Mouse (Mus musculus): ENCODE data around the gene Slc22a7. TPM values are rescaled to one million over a fixed set of nuclear protein-coding genes. Genes with fewer than 3 reads are reported as not detected.

Gene Slc22a7
- total RNA-seq (2021), result not detected
- long read RNA-seq, experiment 1, result 0 reads
- long read RNA-seq, experiment 2, result 0 reads

- intact Hi-C loops (cut with DNase I), result no loop called here
- no peak within 1 kb of the TSS for H3K27ac ChIP-seq
- no peak within 1 kb of the TSS for H3K4me3 ChIP-seq
- no peak for TF ChIP-seq CTCF (IDR thresholded peaks at IDR 0.05)
- no peak for DNase-seq
Measured at GRCm38 (mm10) chr17:46438298-46438873, at the start of gene Slc22a7. Gene Slc22a7 (minus strand): TSS chr17:46438457.

- intact Hi-C loops (cut with DNase I), result no loop called here
- Histone ChIP-seq H3K4me3 (peak within 1 kb of the TSS; percentile 46), H3K27ac (no peak within 1 kb of the TSS)
- no peak for DNase-seq
- TF ChIP-seq CTCF (IDR thresholded peaks at IDR 0.05), result no peak
Measured at GRCm38 (mm10) chr17:46487431-46487830, 49.2 kb upstream of the Slc22a7 start, which contains the start of gene Ttbk1. Gene Ttbk1 (minus strand): TSS chr17:46487675.

GRCm38 (mm10) chr17:46486995-46487394 is 48.7 kb upstream of the Slc22a7 start:
- Histone ChIP-seq H3K27ac (no peak overlapping the region), H3K4me3 (peak overlapping the region; percentile 46)
- DNase-seq, result no peak
- TF ChIP-seq CTCF (IDR thresholded peaks at IDR 0.05), result no peak
- intact Hi-C loops (cut with DNase I), result no loop called here

- TF ChIP-seq CTCF (IDR thresholded peaks at IDR 0.05), result no peak
- intact Hi-C loops (cut with DNase I), result no loop called here
- no peak overlapping the region for H3K4me3 ChIP-seq
Measured at GRCm38 (mm10) chr17:46484461-46484875, 46.2 kb upstream of the Slc22a7 start.

GRCm38 (mm10) chr17:46484021-46484431 is 45.8 kb upstream of the Slc22a7 start:
- TF ChIP-seq CTCF (IDR thresholded peaks at IDR 0.05), result no peak
- peak overlapping the region; percentile 65 for H3K4me3 ChIP-seq
- no peak for DNase-seq

More at GRCm38 (mm10) chr17:46484461-46484875, 46.2 kb upstream of the Slc22a7 start:
- no peak overlapping the region for H3K27ac ChIP-seq
- DNase-seq, result no peak

GRCm38 (mm10) chr17:46483561-46484001 is 45.3 kb upstream of the Slc22a7 start:
- TF ChIP-seq CTCF (IDR thresholded peaks at IDR 0.05), result no peak
- DNase-seq, result no peak
- Histone ChIP-seq H3K27ac (no peak overlapping the region), H3K4me3 (peak overlapping the region; percentile 65)
- intact Hi-C loops (cut with DNase I), result no loop called here

More at GRCm38 (mm10) chr17:46484021-46484431, 45.8 kb upstream of the Slc22a7 start:
- no peak overlapping the region for H3K27ac ChIP-seq
- intact Hi-C loops (cut with DNase I), result no loop called here

GRCm38 (mm10) chr17:46477286-46477685 is 39.0 kb upstream of the Slc22a7 start:
- intact Hi-C loops (cut with DNase I), result no loop called here
- DNase-seq, result no peak
- TF ChIP-seq CTCF (IDR thresholded peaks at IDR 0.05), result no peak
- Histone ChIP-seq H3K4me3 (no peak overlapping the region), H3K27ac (no peak overlapping the region)

- no peak for TF ChIP-seq CTCF (IDR thresholded peaks at IDR 0.05)
Measured at GRCm38 (mm10) chr17:46476601-46477000, 38.3 kb upstream of the Slc22a7 start.

GRCm38 (mm10) chr17:46467830-46468229 is 29.6 kb upstream of the Slc22a7 start:
- no peak for DNase-seq
- no peak overlapping the region for H3K27ac ChIP-seq
- no peak for TF ChIP-seq CTCF (IDR thresholded peaks at IDR 0.05)
- no peak overlapping the region for H3K4me3 ChIP-seq
- intact Hi-C loops (cut with DNase I), result no loop called here

More at GRCm38 (mm10) chr17:46476601-46477000, 38.3 kb upstream of the Slc22a7 start:
- intact Hi-C loops (cut with DNase I), result no loop called here
- Histone ChIP-seq H3K4me3 (no peak overlapping the region), H3K27ac (no peak overlapping the region)
- no peak for DNase-seq

- no peak for DNase-seq
- intact Hi-C loops (cut with DNase I), result no loop called here
- no peak overlapping the region for H3K27ac ChIP-seq
- TF ChIP-seq CTCF (IDR thresholded peaks at IDR 0.05), result no peak
- no peak overlapping the region for H3K4me3 ChIP-seq
Measured at GRCm38 (mm10) chr17:46462226-46462625, 24.0 kb upstream of the Slc22a7 start.

GRCm38 (mm10) chr17:46461347-46461746 is 23.1 kb upstream of the Slc22a7 start:
- DNase-seq, result no peak
- no peak overlapping the region for H3K27ac ChIP-seq
- H3K4me3 ChIP-seq, result 0 out of 2 replicates have a peak overlapping the region, but pooled peaks have one; percentile 48
- TF ChIP-seq CTCF (IDR thresholded peaks at IDR 0.05), result peak; percentile 11; the same call in 1 of the 2 replicates
- intact Hi-C loops (cut with DNase I), result no loop called here

GRCm38 (mm10) chr17:46460673-46461072 is 22.4 kb upstream of the Slc22a7 start:
- DNase-seq, result no peak
- intact Hi-C loops (cut with DNase I), result no loop called here
- Histone ChIP-seq H3K4me3 (peak overlapping the region; percentile 48), H3K27ac (no peak overlapping the region)
- no peak for TF ChIP-seq CTCF (IDR thresholded peaks at IDR 0.05)

- Histone ChIP-seq H3K4me3 (no peak overlapping the region), H3K27ac (no peak overlapping the region)
- no peak for DNase-seq
- intact Hi-C loops (cut with DNase I), result no loop called here
- no peak for TF ChIP-seq CTCF (IDR thresholded peaks at IDR 0.05)
Measured at GRCm38 (mm10) chr17:46458439-46458838, 20.2 kb upstream of the Slc22a7 start.

- H3K27ac ChIP-seq, result no peak overlapping the region
- H3K4me3 ChIP-seq, result no peak overlapping the region
- peak; percentile 77 for TF ChIP-seq CTCF (IDR thresholded peaks at IDR 0.05)
- DNase-seq, result peak; percentile 78
- intact Hi-C loops (cut with DNase I), result loop anchor here (2.0 kb wide), 1 partner anchor 87 kb away; no protein-coding TSS in a partner anchor
Measured at GRCm38 (mm10) chr17:46457791-46458190, 19.5 kb upstream of the Slc22a7 start.
